Mouse (Mus musculus) heart, embryonic 10.5 days (tissue): ENCODE data around the gene Casp12. TPM values are rescaled to one million over a fixed set of nuclear protein-coding genes. Genes with fewer than 3 reads are reported as not detected.
"Not testable (repeated sequence)": the region's sequence is repeated elsewhere in the genome, so short reads cannot be mapped to it uniquely, and the experiment has no call there.

ENCODE experiments used
- DNase-seq: peaks from one replicate; pipeline ENCODE4 v3.0.0-alpha.2; 2017; ENCODE audit warnings: low spot score
- H3K27ac ChIP-seq: fragments of 300-500 bp; sonication (generic); 2 replicates; pipeline ENCODE4 v1.5.1; 2016; ENCODE audit warnings: mild to moderate bottlenecking
- H3K27me3 ChIP-seq: fragments of 300-500 bp; sonication (generic); 2 replicates; pipeline ENCODE4 v1.6.1; 2016; ENCODE audit warnings: mild to moderate bottlenecking; ENCODE audit not compliant: poor library complexity, insufficient read depth, severe bottlenecking
- H3K36me3 ChIP-seq: fragments of 300-500 bp; sonication (generic); 2 replicates; pipeline ENCODE4 v1.6.1; 2016; ENCODE audit warnings: mild to moderate bottlenecking, moderate library complexity
- H3K4me1 ChIP-seq: fragments of 300-500 bp; sonication (generic); 2 replicates; pipeline ENCODE4 v1.6.1; 2016; ENCODE audit warnings: mild to moderate bottlenecking
- H3K4me3 ChIP-seq: fragments of 300-500 bp; sonication (generic); 2 replicates; pipeline ENCODE4 v1.5.1; 2016; ENCODE audit warnings: mild to moderate bottlenecking, moderate library complexity
- H3K9me3 ChIP-seq: fragments of 300-500 bp; sonication (generic); 2 replicates; pipeline ENCODE4 v1.6.1; 2016; ENCODE audit warnings: mild to moderate bottlenecking, moderate library complexity
- WGBS: fragments of 180-500 bp; shearing (Covaris S2); methylation state at CpG from one replicate; pipeline ENCODE4 v1.1.7; 2016; 5-methylcytosine and 5-hydroxymethylcytosine counted together
- polyA plus RNA-seq: library from polyadenylated mRNA; unstranded; fragments of >200 nt; fragmentation: Nextera tagmentation; extraction: Ambion mirVana; gene quantifications from 2 replicates; pipeline ENCODE4 v1.2.1, GENCODE M21; 2016

Casp12 gene
- polyA plus RNA-seq, 1 experiment from 2014 or later: not detected

DNA sequence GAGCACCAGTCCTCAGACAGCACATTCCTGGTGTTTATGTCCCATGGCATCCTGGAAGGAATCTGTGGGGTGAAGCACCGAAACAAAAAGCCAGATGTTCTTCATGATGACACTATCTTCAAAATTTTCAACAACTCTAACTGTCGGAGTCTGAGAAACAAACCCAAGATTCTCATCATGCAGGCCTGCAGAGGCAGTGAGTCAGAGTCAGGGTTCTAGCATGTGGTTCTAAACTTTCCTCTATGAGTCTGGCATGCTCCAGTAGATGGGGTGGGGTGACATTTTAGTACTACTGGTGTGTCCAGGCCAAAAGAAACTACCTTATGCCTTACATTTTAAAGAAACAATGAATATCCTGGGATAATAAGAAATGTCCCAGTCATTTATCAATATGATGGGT lies 8.4 kb downstream of the Casp12 start:
- Histone ChIP-seq H3K27ac (no peak overlapping the region), H3K36me3 (no peaks in the 10 kb centered on the region), H3K4me1 (no peaks in the 10 kb centered on the region), H3K9me3 (no peaks in the 10 kb centered on the region), H3K27me3 (no peaks in the 10 kb centered on the region), H3K4me3 (no peak overlapping the region)
- WGBS: 67% methylated on average over 2 of the region's 2 CpGs
- DNase-seq: no peak

DNA sequence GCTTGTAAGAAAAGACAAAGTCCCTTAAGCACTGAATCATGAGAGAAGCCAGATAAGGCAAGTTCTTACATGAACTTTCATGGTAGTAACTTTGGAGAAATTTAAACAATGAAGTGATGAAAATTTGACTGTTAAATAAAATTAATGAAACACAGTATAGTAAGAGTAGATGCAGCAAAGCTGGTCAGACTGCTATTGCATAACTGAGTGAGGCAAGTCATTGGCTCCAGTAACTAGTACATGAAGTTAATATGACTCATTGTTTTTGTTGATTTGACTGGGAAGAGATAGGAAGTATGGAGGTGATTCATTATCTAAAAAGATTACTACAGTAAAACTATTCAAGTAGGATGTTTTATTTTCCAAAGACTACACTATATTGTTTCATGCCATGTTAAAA lies 11.6 kb downstream of the Casp12 start:
- Histone ChIP-seq H3K4me3 (no peak overlapping the region), H3K27ac (no peak overlapping the region), H3K9me3 (no peaks in the 10 kb centered on the region), H3K27me3 (no peaks in the 10 kb centered on the region), H3K4me1 (no peaks in the 10 kb centered on the region), H3K36me3 (no peaks in the 10 kb centered on the region)
- DNase-seq: no peak

DNA sequence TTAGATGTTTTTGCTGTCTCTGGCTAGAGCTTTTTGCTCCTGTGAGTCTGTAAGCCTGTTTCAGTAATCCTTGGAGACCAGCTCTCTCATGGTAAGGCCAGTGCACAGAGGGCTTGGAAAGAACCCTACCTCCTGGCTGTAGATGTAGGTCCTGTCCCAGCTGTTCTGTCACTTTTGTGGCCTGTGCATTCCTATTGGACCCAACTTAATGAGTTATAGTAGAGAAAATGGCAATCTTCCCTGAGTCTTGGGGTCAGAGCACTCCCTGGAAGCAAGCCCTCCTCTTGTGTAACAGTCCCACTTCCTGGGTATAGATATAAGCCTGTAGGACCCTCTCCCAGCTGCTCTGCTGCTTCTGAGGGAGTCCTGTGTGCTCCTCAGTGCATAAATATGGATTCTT lies 48.3 kb downstream of the Casp12 start:
- Histone ChIP-seq H3K27me3 (no peaks in the 10 kb centered on the region), H3K9me3 (no peaks in the 10 kb centered on the region), H3K4me3 (no peak overlapping the region), H3K4me1 (no peaks in the 10 kb centered on the region), H3K36me3 (no peaks in the 10 kb centered on the region), H3K27ac (no peak overlapping the region)
- DNase-seq: no peak

DNA sequence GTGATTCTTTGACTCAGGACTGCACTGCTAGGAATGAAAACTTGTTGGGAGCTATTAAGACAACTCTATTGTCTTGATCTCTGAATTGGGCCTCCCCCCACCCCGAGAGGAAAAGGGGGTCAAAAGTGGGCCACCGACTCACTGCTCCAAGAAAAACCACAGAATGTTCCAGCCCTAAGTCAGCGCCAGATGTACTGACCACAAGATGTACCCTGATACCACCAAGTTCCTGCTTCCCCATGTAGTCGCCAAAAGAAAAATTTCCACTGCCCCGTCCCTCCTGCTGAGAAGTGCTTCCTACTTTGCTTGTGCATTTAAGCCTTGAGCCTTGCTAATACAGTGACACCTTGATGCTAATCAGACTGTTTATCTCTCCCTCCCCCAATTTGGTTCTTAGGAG lies 50.6 kb downstream of the Casp12 start:
- not testable (repeated sequence) for DNase-seq, H3K36me3 ChIP-seq, H3K4me3 ChIP-seq, H3K4me1 ChIP-seq, H3K9me3 ChIP-seq, H3K27ac ChIP-seq, H3K27me3 ChIP-seq
- WGBS: 78% methylated on average over 5 of the region's 5 CpGs

DNA sequence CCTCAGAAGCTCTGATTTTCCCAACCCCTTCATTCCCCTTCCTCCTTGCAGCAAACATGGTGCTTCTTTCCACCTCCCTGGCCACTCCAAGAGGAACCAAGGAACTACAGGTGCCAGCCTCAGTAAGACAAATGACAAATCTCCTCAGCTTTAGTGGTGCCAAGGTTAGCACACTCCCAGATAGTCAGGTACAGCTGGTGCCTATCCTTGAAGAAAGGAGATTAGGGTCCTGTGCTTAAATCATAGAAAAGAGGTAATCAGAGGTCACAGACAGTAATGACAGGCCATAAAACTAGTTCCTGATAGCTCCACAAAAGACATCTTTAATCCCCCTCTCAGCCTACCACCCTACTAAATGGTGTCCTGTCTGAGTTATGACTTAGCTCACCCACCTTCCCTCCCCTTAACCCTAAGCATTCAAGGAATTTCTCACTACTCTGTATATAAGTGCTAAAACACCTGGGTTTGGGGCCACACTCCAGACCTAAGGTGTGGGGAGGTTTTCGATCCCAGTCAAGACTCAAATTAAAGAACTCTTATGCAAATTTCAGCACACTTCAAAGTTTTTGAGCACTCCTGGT lies 65.8 kb downstream of the Casp12 start:
- H3K27me3 ChIP-seq: no peaks in the 10 kb centered on the region
- H3K4me1 ChIP-seq: no peaks in the 10 kb centered on the region
- no peaks in the 10 kb centered on the region for H3K36me3 ChIP-seq
- no peaks in the 10 kb centered on the region for H3K9me3 ChIP-seq
- no peak overlapping the region for H3K27ac ChIP-seq
- 88% methylated on average over 1 of the region's 1 CpGs for WGBS
- no peak for DNase-seq
- H3K4me3 ChIP-seq: no peak overlapping the region

DNA sequence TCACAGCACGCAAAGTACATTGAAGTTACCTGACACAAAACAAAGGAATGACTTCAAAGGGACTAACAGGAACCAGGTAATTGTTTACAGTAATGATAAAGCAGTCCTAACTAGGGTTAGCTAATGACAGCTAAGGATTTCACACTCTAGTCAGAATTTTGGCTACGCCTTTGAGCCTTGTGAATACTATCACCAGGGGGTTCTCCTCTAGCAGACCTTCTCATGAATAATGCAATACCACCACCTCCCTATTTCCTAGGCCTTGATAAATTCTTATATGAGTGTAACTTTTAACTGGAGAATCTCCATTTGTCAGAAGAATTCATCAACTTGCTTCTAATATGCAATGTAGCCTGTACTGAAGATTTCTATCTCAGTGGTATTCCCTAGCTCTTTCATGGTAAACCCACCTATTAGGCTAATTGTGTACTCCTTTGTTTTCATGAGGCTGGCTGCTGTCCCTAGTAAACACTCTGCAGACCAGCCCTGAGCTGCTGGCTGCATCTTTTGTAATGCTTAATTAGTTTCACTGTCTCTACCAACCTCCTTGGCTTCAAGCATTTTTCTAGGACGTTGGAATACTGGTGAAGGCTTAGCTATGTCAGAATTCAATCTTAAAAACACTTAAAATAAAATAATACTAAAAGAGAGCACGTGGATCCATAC lies 67.3 kb downstream of the Casp12 start:
- Histone ChIP-seq H3K4me3 (no peak overlapping the region), H3K9me3 (no peaks in the 10 kb centered on the region), H3K4me1 (no peaks in the 10 kb centered on the region), H3K27ac (no peak overlapping the region), H3K36me3 (no peaks in the 10 kb centered on the region), H3K27me3 (no peaks in the 10 kb centered on the region)
- 40% methylated on average over 4 of the region's 4 CpGs for WGBS
- DNase-seq: no peak

DNA sequence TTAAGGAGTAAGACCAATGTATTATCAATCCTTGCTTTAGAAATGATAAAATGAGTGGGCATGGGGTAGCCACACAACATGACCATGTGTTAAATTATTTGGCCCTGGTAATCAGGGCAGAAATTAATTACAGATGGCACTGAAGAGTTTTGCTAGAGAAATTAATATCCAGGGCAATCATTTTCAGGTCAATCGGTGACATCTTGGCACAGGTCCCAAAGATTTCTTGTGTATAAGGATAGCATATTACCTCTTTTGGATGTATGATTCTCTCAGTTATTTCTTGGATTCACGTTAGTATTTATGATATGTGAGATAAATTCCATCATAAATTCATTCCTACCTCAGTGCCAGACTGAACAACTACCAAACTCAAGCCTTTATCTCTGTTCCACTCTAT lies 72.6 kb downstream of the Casp12 start:
- no peaks in the 10 kb centered on the region for H3K27me3 ChIP-seq
- H3K9me3 ChIP-seq: no peaks in the 10 kb centered on the region
- no peak for DNase-seq
- H3K4me1 ChIP-seq: no peaks in the 10 kb centered on the region
- H3K36me3 ChIP-seq: no peaks in the 10 kb centered on the region
- no peak overlapping the region for H3K27ac ChIP-seq
- H3K4me3 ChIP-seq: no peak overlapping the region
- 67% methylated on average over 2 of the region's 2 CpGs for WGBS

Other genes with a start within 250 kb of the Casp12 start
- 0.18 and 0.36 TPM in 2 replicates for gene Casp1, start 46.9 kb upstream of the Casp12 start, polyA plus RNA-seq
- gene Casp4, start 36.6 kb upstream of the Casp12 start, polyA plus RNA-seq: 0.15 and 0.34 TPM in 2 replicates